Mouse (Mus musculus) cerebellum, adult 18-20 months (tissue): Measurements from ENCODE around the gene Ceacam15.
"Not testable (repeated sequence)": the region's sequence is repeated elsewhere in the genome, so short reads cannot be mapped to it uniquely, and the experiment has no call there.

Source experiments
- DNase-seq, 2 experiments: peaks; one replicate each; pipeline ENCODE4 v3.0.0; 2021

Ceacam15 gene

DNA sequence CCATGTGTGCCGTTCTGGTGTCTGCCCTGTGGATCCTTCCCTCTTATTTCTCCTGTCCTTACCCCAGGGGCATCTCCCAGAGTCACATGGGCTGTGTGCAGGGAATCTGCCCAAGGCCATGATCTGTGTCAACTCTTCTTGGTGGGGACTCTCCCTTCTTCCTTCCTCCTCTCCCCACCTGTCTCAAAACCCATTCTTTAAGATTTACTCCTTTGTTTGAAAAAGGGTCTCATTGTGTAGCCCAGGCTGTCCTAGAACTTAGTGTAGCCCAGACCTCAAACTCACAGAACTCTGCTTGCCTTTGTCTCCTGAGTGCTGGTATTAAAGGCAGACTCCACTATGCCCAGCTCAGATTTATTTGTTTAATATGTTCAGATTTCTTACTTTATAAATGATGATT is at the start of gene Ceacam15:
Gene Ceacam15 (minus strand): TSS at position 101 of the 400 bp plus-strand sequence.
- DNase-seq, result no peak

DNA sequence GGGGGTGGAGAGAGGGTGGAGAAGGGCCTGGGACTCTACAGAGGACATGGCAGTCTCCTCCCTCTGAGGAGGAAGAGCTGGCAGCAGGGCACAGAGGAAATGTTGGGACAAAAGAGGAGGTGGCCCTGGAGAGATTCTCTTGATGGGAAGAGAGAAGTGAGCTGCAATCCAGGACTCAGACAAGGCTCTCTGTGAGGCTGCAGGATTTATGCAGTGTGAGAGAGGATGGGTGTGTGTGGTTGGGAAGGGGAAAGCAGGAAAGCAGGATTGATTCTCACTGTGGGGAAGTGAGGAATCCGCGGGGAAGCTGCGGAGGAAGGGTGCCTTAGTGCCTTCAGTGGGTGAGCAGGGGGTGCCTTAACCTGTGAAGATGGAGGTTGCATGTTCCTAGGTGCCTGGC is 47.0 kb upstream of the Ceacam15 start:
- not testable (repeated sequence) for DNase-seq

DNA sequence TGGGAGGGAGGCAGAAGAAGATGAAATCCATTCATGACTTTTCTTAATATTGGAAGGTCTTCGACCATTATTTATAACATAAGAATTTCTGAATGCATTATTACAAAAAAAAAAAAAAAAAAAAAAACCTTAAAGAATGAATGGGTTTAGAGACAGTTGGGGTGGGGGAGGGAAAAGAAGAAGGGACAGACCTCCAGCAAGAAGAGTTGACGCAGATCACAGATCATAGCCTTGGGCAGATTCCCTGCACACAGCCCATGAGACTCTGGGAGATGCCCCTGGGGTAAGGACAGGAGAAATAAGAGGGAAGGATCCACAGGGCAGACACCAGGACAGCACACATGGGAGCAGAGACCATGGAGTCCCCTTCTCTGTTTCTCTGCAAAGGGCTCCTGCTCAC is 46.1 kb upstream of the Ceacam15 start, which contains the start of gene Ceacam9:
Gene Ceacam9 (plus strand): TSS at position 301 of the 400 bp plus-strand sequence.
- DNase-seq, result no peak

DNA sequence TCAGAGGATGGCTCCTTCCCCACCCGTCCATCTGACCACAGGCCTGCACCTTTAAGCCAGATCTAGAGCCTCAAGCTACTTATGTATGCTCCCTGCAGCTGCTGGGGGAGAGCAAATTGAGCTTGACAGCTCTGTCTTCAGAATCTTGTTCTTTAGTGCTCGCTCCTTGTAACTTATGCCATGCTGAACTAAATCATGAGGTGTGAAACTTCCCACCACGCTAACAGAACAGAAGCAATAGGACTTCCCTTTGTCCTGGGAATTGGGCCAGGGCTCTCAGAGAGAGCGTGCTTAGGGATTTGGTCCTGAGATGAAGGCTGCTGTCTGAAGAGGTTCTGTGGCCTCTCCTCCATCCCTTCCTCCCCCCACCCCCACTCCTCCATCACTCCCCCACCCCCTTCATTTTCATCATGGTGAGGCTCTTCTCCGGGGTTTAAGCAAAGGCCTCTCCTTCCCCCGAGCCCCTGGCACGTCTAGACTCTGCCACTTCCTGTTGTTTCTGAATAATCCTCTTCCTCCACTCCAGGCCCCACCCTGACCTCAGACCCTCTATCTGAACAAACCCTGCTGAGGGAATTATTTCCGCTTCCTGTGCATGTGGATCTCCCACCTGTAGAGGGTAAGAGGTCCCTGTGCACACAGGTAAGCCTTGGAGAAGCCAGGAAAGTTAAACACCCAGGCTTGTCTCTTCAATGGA is 41.1 kb upstream of the Ceacam15 start:
- DNase-seq, result not testable (repeated sequence)

DNA sequence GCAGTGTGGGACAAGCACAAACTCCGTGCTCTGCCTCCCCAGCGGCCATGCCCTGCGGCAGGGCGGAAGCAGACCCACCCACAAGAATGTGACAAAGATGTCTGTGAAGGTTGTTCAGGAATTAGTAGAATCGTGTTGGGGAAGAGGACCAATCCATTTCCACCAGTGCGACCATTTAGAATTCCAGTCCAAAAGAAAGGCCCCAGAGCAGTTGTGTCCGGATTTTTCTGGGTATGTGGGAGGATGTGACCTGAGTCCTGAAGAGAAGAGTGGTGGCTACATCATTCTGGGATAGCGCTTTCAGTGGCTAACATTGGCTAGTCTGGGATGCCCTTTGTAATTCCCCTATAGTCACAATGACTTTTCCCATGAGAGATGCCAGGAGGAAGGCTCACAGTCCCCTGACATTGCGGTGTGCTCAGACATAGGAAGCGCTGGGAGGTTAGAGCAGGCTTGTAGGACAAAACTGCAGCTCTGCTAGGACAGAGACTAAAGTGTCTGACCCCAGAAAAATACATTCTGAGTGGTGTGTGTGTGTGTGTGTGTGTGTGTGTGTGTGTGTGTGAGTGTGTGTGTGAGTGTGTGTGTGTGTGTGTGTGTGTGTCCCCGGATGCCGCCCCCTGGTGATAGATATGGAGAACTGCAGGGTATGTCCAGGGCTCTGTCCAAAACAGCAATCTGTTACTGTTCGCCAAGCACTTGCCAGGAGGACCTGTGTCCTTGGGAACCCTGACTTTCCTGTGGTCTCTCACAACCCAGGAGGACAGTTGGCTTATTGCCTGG is 37.3 kb upstream of the Ceacam15 start:
- no peak for DNase-seq

DNA sequence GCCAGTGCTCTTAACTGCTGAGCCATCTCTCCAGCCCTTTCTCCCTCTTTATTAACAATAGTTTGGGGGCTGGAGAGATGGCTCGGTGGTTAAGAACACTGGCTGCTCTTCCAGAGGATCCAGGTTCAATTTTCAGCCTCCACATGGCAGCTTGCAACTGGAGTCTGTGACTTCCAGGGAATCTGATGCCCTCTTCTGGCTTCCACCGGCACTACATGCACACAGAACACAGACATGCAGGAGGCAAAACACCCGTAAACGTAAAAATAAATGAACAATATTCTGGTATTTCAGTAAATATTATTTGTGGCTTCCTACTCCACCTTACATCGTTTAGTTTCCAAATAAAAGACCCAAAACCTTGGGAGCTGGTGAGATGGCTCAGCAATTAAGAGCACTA is 35.1 kb upstream of the Ceacam15 start:
- no peak for DNase-seq

DNA sequence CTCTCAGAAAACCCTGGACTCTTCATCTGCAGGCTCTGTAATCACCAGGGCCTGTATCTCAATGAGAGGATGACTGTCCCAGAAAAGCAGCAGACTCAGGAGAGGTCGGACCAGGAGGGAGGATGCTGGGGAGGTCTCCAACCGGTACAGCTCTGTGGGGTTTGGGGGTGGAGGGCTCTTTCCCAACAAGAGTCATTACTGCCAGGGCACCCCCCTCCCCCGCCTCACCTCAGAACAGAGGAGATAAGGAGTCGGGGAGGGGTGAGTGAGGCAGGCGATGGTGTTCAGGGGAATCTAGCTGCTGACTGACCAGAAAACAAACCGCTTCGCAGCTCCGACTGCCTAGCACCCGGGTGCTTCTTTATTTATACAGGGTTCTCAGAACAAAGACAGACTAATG is 32.7 kb upstream of the Ceacam15 start:
- no peak for DNase-seq

DNA sequence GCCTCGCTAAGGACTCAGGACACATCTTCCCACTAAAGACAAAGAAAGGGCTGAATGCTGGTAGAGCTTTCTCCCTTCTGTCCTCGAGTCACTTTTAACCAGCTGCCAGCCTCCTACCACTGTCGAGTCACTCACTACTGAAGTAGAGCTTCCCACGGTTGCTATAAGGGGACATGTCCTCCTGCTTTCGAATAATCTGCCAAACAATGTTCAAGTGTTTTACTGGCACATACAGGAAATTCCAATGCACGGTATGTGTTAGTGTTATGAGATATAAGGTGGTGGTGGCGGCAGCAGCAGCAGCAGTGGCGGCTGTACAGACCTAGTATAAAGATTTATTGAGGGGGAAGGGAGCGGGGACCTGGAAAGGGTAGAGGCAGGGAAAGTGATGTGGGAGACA is 30.9 kb upstream of the Ceacam15 start:
- DNase-seq, result no peak

DNA sequence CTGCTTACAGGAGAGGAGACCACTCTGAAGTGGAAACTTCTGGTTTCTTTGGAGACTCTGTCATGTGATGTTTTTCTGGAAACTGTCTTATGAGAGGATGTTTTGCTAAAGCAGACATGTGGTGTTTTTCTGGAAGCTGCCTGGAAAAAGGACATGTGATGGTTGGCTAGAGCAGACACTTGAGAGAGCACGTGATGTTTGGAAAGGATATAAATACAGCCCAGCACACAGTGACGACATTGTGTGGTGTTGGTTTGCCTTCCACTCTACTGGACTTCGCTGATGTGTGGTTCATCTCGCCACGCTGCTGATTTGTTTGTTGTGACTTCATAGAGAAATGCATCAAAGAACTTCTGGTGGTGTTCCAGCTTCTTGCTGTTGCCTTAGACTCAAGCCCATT is 25.1 kb upstream of the Ceacam15 start:
- DNase-seq, result no peak

DNA sequence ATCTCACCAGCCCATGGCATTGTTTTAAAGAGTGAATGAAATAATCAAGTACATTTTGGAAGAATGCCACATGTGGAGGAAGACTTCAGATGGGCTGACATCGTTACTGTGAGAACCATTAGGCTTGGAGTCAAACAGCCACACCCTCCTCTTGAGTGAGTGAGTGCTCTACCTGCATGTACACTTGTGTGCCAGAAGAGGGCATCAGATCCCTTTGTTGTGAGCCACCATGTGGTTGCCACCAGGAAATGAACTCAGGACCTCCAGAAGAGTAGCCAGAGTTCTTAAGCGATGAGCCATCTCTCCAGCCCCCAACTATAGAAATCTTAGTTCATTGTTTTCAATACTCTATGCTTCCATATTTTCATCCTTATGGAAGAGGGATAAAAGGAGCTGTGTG is 23.5 kb upstream of the Ceacam15 start:
- no peak for DNase-seq

DNA sequence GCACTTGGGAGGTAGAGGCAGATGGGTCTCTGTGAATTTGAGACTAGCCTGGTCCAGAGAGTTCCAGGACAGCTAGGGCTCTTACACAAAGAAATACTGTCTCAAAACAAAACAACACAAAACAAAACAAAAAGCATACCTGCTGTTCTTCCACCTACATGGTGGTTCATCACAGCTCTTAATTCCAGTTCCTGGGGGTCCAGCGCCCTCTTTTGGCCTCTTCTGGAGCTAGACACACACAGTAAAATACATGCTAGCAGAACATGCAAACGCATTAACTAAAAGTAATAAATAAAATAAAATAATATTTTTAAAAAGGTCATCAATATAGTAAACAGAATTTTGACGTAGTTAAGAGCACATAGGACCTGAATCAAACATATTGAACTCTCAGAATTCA is 19.5 kb upstream of the Ceacam15 start:
- DNase-seq, result peak in 1 of 2 experiments; percentile 9

DNA sequence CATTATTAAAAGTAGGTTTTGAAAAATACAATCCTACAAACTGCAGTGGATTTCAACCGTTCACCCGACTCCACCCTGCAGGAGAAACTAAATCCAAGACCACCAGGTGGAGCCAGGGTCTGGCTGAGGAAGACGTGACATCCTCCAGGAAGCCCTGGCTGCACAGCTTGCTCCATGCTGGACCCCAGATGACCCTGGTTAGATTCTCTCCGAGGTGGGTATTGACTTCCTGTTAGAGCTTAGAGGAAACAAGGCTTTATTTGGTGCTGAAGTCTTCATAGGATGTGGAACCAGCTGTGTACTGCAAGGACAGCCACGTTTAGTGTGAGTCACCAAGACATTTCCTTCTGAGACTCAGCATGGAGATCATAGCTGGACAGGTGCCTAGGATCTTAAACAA is 13.7 kb upstream of the Ceacam15 start:
- no peak for DNase-seq

DNA sequence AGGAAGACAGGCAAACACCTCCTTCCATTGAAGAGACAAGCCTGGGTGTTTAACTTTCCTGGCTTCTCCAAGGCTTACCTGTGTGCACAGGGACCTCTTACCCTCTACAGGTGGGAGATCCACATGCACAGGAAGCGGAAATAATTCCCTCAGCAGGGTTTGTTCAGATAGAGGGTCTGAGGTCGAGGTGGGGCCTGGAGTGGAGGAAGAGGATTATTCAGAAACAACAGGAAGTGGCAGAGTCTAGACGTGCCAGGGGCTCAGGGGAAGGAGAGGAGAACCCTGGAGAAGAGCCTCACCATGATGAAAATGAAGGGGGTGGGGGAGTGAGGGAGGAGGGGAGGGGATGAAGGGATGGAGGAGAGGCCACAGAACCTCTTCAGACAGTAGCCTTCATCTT is 4.7 kb upstream of the Ceacam15 start:
- DNase-seq, result not testable (repeated sequence)

DNA sequence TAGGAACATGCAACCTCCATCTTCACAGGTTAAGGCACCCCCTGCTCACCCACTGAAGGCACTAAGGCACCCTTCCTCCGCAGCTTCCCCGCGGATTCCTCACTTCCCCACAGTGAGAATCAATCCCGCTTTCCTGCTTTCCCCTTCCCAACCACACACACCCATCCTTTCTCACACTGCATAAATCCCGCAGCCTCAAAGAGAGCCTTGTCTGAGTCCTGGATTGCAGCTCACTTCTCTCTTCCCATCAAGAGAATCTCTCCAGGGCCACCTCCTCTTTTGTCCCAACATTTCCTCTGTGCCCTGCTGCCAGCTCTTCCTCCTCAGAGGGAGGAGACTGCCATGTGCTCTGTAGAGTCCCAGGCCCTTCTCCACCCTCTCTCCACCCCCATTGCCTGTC is 806 bp downstream of the Ceacam15 start:
- not testable (repeated sequence) for DNase-seq

DNA sequence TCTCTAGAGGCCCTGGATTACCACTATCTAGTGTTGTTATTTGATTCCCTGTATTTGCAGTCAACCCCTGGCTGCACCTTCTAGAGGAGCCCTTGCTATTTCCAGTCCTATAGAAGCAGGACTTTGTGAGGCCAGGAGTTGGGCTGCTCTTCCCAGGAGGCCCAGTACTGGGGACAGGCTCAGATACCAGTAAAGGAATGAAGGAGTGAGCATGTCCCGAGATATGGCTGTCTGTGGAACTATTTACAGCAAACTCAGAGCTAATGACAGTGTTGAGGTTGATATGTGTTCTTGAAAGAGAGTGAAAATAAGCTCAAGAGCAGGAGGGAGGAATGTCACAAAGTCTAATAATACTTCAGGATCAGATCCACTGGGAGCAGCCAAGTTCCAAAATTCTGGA is 1.7 kb downstream of the Ceacam15 start:
- DNase-seq, result no peak

DNA sequence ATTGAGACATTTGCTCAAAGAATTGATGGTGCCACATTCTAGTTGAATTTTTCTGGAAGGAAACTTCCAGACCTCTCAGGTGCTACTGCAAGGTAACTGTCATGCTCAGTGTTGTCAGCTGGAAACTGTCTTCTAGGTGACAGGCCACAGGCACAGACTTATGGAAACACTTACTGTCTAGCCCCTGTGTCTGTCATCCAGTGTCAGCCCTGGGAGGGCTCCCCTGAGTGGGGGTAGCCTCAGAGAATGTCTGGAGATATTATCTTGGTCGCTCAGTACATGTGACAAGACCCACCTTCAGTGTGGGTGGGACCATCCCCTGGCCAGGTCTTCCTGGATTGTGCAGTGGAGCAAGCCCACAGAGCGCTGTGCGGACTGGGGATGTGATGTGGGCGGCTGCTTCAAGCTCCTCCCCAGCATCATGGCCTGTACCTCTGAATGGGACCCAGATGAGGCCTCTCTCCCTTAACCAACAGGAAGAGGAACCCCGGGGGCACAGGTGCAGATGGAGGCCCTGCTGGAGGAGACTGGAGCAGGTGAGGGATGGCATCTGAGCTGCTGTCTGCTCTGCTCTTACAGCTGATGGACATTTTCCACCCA is 7.1 kb downstream of the Ceacam15 start:
- not testable (repeated sequence) for DNase-seq

DNA sequence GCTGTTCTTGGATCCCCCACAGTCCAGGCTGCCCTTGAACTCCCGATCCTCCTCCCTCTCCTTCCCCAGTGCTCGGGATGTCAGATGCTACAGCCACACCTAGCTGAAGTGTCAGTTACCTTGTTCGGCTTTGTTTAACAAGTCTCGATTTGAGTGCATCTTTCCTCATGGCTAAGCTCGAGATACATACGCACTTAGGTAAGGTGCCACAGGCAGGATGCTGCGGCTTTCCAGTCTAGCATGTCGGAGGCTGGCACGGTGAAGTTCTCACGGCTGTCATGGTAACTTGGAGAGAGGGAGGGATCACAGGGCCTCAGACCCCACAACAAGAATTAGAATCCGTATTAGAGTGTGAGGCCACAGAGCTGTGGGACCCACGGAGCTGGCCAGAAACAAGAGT is 31.2 kb downstream of the Ceacam15 start:
- DNase-seq, result no peak

DNA sequence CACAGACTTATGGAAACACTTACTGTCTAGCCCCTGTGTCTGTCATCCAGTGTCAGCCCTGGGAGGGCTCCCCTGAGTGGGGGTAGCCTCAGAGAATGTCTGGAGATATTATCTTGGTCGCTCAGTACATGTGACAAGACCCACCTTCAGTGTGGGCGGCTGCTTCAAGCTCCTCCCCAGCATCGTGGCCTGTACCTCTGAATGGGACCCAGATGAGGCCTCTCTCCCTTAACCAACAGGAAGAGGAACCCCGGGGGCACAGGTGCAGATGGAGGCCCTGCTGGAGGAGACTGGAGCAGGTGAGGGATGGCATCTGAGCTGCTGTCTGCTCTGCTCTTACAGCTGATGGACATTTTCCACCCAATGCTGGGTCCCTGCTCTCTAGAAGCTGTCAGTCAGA is 32.4 kb downstream of the Ceacam15 start:
- not testable (repeated sequence) for DNase-seq

DNA sequence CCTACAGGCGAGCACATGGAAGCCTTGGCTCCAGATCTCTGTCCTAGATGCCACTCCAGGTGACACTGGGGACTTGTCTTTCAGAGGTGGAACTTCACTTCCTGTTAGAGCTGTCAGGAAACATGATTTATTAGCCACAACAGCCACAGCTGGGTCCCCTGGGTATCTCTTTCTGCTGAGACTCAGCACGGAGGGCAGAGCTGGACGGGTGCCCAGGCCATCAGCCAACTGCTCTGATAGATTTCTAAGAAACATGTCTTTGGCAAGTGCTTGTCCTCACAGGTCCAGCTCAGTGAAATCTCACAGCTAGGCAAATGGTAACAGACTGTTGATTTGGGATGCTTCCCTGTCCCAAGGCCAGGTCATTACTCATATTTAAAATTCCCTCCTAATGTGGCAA is 36.5 kb downstream of the Ceacam15 start:
- peak; percentile 19 to 38 for DNase-seq

DNA sequence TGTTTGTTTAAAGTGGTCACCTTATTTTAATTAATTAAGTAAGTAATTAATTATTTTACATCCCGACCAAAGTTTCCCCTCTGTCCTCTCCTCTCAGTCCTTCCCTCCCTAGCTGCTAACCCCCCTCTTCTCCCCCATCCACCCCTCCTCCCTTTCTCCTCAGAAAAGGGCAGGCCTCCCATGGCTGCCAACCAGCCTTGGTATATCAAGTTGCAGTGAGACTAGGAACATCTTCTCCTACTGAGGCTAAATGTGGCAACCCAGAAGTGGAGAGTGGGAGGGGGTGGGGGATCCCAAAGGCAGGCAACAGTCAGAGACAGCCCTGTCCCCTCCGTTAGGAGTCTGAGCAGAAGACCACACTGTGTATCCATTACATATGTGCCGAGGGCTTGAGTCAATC is 40.4 kb downstream of the Ceacam15 start:
- no peak for DNase-seq

DNA sequence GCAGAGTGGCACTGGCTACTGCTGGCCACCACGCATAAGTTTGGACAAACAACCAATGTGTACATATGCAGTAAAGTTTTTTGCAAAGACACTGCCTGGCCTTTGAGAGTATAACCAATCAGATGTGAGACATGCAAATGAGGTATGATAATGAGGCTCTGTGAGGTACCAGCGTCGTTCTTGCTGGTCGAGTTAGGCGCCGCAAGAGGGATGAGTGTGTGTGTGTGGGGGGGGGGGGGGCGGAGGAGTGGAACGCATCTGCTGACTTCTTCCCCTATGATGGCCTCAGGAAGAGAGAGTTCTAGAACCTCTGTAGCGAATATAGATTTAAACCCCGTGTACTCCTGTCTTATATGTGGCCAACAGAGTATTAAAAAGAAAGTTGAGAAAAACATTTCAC is 41.6 kb downstream of the Ceacam15 start:
- not testable (repeated sequence) for DNase-seq

DNA sequence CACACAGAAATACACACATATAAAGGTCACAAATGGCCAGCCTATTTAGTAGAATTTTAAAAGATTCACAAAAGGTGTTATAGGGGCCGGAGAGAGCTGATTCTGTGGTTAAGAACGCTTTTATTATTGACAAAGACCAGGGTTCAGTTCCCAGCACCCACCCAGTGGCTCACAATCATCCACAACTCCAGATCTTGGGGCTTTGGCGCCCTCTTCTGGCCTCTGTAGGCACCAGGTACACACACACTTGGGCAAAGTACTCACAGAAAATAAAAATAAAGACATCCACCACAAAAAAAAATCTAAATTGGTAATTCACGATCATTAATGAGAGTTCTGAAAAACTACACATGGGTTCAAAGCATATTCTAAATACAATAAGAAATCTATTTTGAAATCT is 43.6 kb downstream of the Ceacam15 start:
- no peak for DNase-seq

DNA sequence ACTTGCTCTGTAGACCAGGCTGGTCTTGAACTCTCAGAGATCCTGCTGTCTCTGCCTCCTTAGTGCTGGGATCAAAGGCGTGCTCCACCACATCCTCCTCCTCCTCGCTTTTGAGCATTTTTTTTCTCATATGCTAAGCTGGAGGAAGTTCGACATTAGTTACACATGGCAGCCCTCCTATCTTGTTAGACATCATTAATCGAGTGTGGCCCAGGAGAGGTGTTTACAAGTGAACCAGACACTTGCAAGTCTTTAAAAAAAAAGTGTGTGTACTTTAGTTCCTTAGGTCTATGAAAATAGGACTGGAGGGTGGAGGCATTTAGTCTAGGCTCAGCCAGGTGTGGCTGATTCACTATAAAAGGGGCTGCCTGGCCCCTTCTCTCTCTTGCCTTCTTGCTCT is 44.5 kb downstream of the Ceacam15 start:
- DNase-seq, result no peak
